ENCODE assay signal across 13 mouse cellular contexts in the genomic region with DNA sequence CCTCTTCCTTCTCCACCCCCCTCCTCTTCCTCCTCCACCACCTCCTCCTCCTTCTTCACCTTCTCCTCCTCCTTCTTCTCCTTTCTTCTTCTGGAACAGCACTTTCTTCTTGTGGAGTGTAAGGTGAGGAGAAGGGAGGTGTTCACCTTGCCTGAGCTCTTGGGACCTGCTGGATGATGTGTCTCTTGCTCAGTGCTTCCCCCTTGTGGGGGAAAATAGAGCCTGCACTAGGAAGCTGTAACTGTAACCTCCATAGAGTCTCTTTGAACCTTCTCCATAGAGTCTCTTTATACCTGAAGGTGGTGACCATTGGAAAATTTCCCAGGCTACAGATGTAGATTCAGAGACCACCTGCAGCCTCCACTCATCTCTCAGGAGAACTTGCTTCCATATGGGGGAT. TPM values are rescaled to one million over a fixed set of nuclear protein-coding genes. Genes with fewer than 3 reads are reported as not detected.
DNase-seq lines count a peak whose midpoint lies in the region; ATAC-seq and TF ChIP-seq lines count a peak whose summit lies in the region.
"Had no signal": no experiment of that assay in that cellular context is flagged by ENCODE, and none has a peak within 500 bp of the region (broad histone marks: within the 10 kb centered on the region; RNA-seq: fewer than 3 reads in every experiment).

No protein-coding gene starts in this region.

- TF ChIP-seq CTCF in kidney, adult 2 months (conservative IDR thresholded peaks at IDR 0.05; ENCODE audit: insufficient read depth, insufficient read length, low read depth, low read length): 0 out of 2 replicates have a peak, but pooled peaks have one; percentile 18
- peak; percentile 49 for TF ChIP-seq CTCF in Patski (IDR thresholded peaks at IDR 0.05)
- TF ChIP-seq CTCF in small intestine, adult 2 months (IDR thresholded peaks at IDR 0.05; ENCODE audit: extremely low read depth, insufficient read length, insufficient replicate concordance, low read depth, low read length): peak; percentile 47; the same call in 1 of the 2 replicates

- no peak overlapping the region for H3K4me2 ChIP-seq in kidney, embryonic 16.5 days (replicated peaks; ENCODE audit: low read depth, low read length)
- H3K4me2 ChIP-seq: heart, embryonic 11.5 days; limb, embryonic 13.5 days; neural tube, embryonic 12.5 days had no signal

- no peak for TF ChIP-seq POLR2A in kidney, adult 2 months (IDR thresholded peaks at IDR 0.05; ENCODE audit: low read depth, low read length)
- TF ChIP-seq POLR2A in small intestine, adult 2 months (IDR thresholded peaks at IDR 0.05; ENCODE audit: low read depth, low read length): no peak

- CTCF ChIA-PET in Patski (lab: Charles Lee): interaction anchor here (1.1 to 1.3 kb wide), 4 partner anchors 10 to 62 kb away, joined by 3 read pairs; no protein-coding TSS in a partner anchor

- in situ Hi-C loops in Patski (cut with MboI; ENCODE audit: low pct_unique_long_range_greater_than_20kb): no loop called here

- no peak overlapping the region for H3K4me3 ChIP-seq in kidney, adult 2 months (ENCODE audit: insufficient read depth, low read depth, low read length)
- H3K4me3 ChIP-seq in small intestine, adult 2 months (ENCODE audit: low read depth, low read length): no peak overlapping the region
- no peak overlapping the region for H3K4me3 ChIP-seq in kidney, embryonic 16.5 days (ENCODE audit: low read length)
- H3K4me3 ChIP-seq: limb, embryonic 13.5 days; neural tube, embryonic 12.5 days had no signal

- H3K4me1 ChIP-seq in kidney, adult 2 months (ENCODE audit: control insufficient read depth, insufficient read depth, low read length): no peaks in the 10 kb centered on the region
- no peaks in the 10 kb centered on the region for H3K4me1 ChIP-seq in small intestine, adult 2 months (ENCODE audit: control insufficient read depth, insufficient read depth, insufficient read length, low read length)
- no peaks in the 10 kb centered on the region for H3K4me1 ChIP-seq in kidney, embryonic 16.5 days (ENCODE audit: insufficient read depth, low read length)
- H3K4me1 ChIP-seq: limb, embryonic 13.5 days had no signal

- no peak overlapping the region for H3K27ac ChIP-seq in kidney, adult 2 months (ENCODE audit: insufficient read depth, low read depth, low read length)
- H3K27ac ChIP-seq in small intestine, adult 2 months (ENCODE audit: insufficient read depth, low read depth, low read length): no peak overlapping the region
- H3K27ac ChIP-seq in kidney, embryonic 16.5 days (ENCODE audit: low read length): no peak overlapping the region
- H3K27ac ChIP-seq: limb, embryonic 13.5 days; neural tube, embryonic 12.5 days had no signal

- POLR2A ChIA-PET in Patski (lab: Charles Lee): no interaction called here

- peaks cover 6% of the 10 kb centered on the region; the same call in 1 of the 2 replicates for H3K9me3 ChIP-seq in kidney, embryonic 16.5 days (ENCODE audit: low read length)
- H3K9me3 ChIP-seq: limb, embryonic 13.5 days had no signal

- no peak overlapping the region for H3K9ac ChIP-seq in kidney, embryonic 16.5 days (replicated peaks; ENCODE audit: low read length)
- H3K9ac ChIP-seq: limb, embryonic 13.5 days; neural tube, embryonic 12.5 days had no signal

- H3K27me3 ChIP-seq in kidney, adult 2 months (replicated peaks; ENCODE audit: control insufficient read depth, insufficient read depth, low read length): no peaks in the 10 kb centered on the region
- H3K27me3 ChIP-seq in Patski: no peaks in the 10 kb centered on the region
- H3K27me3 ChIP-seq in small intestine, adult 2 months (ENCODE audit: control insufficient read depth, insufficient read depth, low read length): no peaks in the 10 kb centered on the region
- H3K27me3 ChIP-seq in kidney, embryonic 16.5 days (ENCODE audit: insufficient read depth, low read length): no peaks in the 10 kb centered on the region
- H3K27me3 ChIP-seq: limb, embryonic 13.5 days; neural tube, embryonic 12.5 days had no signal

- ATAC-seq in Patski: no peak
- no peak for ATAC-seq in kidney, embryonic 16.5 days (ENCODE audit: low FRiP score, low TSS enrichment)
- ATAC-seq: activated CD4-positive, CD25-positive, alpha-beta regulatory T cell, adult 4 months had no signal

- no peak for DNase-seq in kidney, adult 2 months
- no peak for DNase-seq in kidney, postnatal 10 days
- DNase-seq in thymus, postnatal 0 days (ENCODE audit: low spot score): peak; percentile 7
- DNase-seq in thymus, postnatal 25 days: no peak
- DNase-seq in Patski (ENCODE audit: low read depth, low spot score): no peak
- no peak for DNase-seq in frontal cortex, adult 2 months (ENCODE audit: extremely low spot score in 1 of 2, low spot score in 1 of 2)
- DNase-seq: right cerebral cortex, postnatal 25 days had no signal

- H3K36me3 ChIP-seq in kidney, adult 2 months (ENCODE audit: control insufficient read depth, insufficient read depth, low read length): no peaks in the 10 kb centered on the region
- no peaks in the 10 kb centered on the region for H3K36me3 ChIP-seq in small intestine, adult 2 months (ENCODE audit: control insufficient read depth, insufficient read depth, low read length)
- no peaks in the 10 kb centered on the region for H3K36me3 ChIP-seq in kidney, embryonic 16.5 days (ENCODE audit: insufficient read depth, low read length)
- H3K36me3 ChIP-seq: limb, embryonic 13.5 days; neural tube, embryonic 12.5 days had no signal

RNA-seq across cellular contexts. Expression of gene Spaca3, which starts 59.5 kb away (rescaled TPM):
- polyA plus RNA-seq in kidney, adult 2 months (2012; rRNA removed): 0.27 TPM in 1 of 2 replicates, not detected in the other
- polyA plus RNA-seq in thymus, postnatal 0 days (2015; fragmentation: Nextera tagmentation; extraction: Ambion mirVana): not detected in 2 replicates
- not detected for polyA plus RNA-seq in Patski (2021)
- polyA plus RNA-seq in small intestine, adult 2 months (2012; rRNA removed): not detected in 2 replicates
- polyA plus RNA-seq in kidney, embryonic 16.5 days (2015; fragmentation: Nextera tagmentation; extraction: Ambion mirVana): not detected in 2 replicates
- polyA plus RNA-seq in frontal cortex, adult 2 months (2012; rRNA removed): not detected in 2 replicates
- polyA plus RNA-seq: activated CD4-positive, CD25-positive, alpha-beta regulatory T cell, adult 4 months; heart, embryonic 11.5 days; limb, embryonic 13.5 days; neural tube, embryonic 12.5 days had no signal
